Mouse (Mus musculus) left cerebral cortex, postnatal 10 days (tissue): Measurements from ENCODE around the gene March9. TPM values are rescaled to one million over a fixed set of nuclear protein-coding genes. Genes with fewer than 3 reads are reported as not detected.

Experiments
- DNase-seq, 2 experiments: peaks; one replicate each; pipeline ENCODE4 v3.0.0; 2021 to 2022; ENCODE audit warnings: low spot score in 2 of 2, mixed read lengths in 1 of 2; ENCODE audit errors: extremely low spot score in 1 of 2
- intact Hi-C: fragments of 180-260 bp; cut with DNase I; formaldehyde crosslinking; loops from one replicate; pipeline ENCODE4 v1.15.1; 2025
- total RNA-seq, 2 experiments: library from RNA; stranded (reverse); gene quantifications; 2 replicates each; pipeline ENCODE4 v1.2.3; 2021

The March9 gene
- total RNA-seq: 10 to 100 TPM; 49.6 to 49.8 TPM

- peak; percentile 71 to 86 for DNase-seq
- intact Hi-C loops: no loop called here
These were observed at the start of gene March9 for GRCm38 (mm10) chr10:127059968-127060916. March9 (minus strand) TSS chr10:127060184.

DNA sequence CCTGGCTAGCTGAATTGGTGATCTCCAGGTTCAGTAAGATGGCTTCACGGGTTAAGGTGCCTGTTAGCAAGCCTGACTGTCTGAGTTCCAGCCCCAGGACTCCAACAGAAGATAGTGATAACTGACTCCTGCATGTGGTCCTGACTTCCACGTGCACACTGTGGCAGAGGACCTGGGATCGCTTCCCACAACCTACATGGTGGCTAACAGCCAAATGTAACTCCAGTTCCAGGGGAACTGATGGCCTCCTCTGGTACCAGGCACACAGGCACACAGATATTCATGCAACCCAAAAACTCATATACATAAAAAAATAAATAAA is 48.2 kb upstream of the March9 start:
- no peak for DNase-seq
- intact Hi-C loops: no loop called here

DNA sequence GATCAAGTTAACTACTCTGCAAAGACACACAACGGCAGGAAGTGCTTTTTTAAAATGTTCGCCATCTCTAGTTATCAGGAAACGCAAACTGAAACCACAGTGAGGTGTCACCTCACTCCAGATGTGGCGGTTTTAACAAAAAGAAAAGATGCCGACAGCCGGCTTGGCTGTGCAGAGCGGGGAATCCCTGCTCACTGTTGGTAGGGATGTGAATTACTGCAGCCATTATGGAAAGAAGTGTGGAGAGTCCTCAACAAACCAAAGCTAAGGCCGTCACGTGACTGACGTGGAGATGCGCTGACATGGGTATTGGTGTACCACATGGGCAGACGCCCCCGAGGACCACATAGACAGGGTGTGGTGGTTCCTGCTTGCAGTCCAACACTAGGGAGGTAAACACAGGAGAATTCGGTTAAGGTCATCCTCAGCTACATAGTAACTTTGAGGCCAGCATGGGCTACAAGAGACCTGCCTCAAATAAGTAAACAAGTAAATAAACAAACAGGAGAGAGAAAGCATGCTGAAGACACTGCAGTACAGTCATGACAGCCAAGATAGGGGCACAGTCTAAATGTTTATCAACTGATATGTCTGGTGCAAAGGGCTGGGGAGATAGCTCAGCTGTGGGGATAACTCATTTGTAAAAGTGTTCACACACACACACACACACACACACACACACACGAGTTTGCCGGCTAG is 47.7 kb upstream of the March9 start:
- no peak for DNase-seq
- intact Hi-C loops: no loop called here

DNA sequence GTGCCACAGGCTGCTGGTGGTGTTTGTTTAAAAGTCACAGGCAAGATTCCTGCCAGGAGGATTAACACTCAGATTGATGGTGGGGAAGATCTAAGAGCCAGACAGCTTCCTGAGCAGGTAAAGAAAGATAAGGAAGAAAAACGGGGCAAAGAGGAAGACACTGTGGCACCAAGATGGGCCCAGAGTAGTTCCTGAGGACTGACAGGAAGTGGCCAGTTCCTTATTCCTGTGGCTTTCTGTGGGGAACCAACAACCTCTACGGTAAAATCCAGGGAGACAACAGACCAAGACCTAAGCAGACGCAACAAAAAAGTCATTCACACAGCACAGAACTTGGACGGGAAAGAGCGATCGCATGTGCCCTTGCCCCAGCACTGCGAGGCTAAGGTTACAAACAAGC is 43.6 kb upstream of the March9 start:
- intact Hi-C loops: no loop called here
- DNase-seq: no peak

DNA sequence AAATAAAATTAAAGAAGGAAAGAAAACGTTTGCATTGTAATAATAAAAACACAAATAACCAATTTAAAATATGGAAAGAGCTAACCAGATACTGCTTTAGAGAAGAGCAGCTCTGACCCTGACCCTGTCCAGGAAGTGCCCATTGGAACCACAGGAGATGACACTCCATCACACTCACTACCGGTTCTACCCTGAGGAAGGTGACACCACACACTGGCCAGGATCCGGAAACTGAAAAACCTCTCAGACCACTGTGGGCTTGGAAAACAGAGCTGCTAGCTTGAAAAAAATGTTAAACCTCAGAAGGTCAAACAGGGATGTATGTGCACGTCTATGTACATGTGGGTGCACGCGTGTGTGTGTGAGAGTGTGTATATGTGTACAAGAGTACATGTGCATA is 41.2 kb upstream of the March9 start:
- intact Hi-C loops: no loop called here
- DNase-seq: no peak

GRCm38 (mm10) chr10:127100414-127100813 is 40.4 kb upstream of the March9 start:
- no peak for DNase-seq
- intact Hi-C loops: no loop called here

DNA sequence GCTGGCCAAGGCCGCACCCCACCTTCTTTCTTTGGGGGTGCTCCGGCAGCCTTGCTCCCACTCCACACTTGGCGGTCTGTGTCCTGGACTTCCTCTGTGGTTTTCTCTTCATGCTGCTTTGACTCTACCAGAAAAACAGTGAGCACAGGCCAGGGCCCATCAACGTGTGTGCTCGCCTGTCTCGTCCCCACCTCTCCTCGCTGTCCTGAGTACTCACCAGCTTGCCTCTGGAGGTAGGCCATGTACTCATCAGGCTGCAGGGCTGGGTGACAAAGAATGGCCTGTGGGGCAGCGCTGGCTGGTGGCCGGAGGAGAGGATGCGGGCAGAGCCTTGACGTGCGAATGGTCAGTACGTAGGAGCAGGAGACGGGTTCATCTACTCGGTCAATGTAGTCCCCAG is 39.9 kb upstream of the March9 start:
- intact Hi-C loops: no loop called here
- peak in 1 of 2 experiments; percentile 18 for DNase-seq

GRCm38 (mm10) chr10:127099191-127099590 is 39.2 kb upstream of the March9 start:
- intact Hi-C loops: no loop called here
- no peak for DNase-seq

- intact Hi-C loops: no loop called here
- no peak for DNase-seq
These were observed 38.5 kb upstream of the March9 start for GRCm38 (mm10) chr10:127098514-127098913.

- peak in 1 of 2 experiments; percentile 50 for DNase-seq
- intact Hi-C loops: no loop called here
These were observed 34.4 kb upstream of the March9 start for GRCm38 (mm10) chr10:127094382-127094802.

DNA sequence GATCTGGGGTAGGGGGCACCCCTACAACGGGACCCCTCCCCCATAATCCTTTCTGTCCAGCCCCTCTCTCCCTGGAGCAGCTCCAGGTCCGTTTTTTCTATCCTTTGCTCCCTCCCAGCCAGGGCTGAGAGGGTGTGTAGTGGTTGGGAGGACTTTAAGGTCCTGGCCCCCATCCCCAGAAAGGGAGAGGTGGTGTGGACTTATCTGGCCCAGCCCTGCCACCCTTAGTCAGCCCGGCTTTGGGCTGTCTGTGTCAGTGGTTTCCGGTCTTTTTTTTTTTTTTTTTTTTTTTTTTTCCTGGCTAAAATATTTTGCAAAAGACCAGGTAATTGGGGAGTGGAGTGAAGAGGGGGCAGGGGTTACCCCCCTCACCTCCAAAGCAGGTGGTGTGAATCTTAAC is 32.8 kb upstream of the March9 start:
- intact Hi-C loops: no loop called here
- DNase-seq: no peak

GRCm38 (mm10) chr10:127091507-127092396 is 31.8 kb upstream of the March9 start:
- peak in 1 of 2 experiments; percentile 71 for DNase-seq
- intact Hi-C loops: no loop called here

- DNase-seq: peak in 1 of 2 experiments; percentile 73
- intact Hi-C loops: no loop called here
These were observed 30.8 kb upstream of the March9 start for GRCm38 (mm10) chr10:127090560-127091411.

DNA sequence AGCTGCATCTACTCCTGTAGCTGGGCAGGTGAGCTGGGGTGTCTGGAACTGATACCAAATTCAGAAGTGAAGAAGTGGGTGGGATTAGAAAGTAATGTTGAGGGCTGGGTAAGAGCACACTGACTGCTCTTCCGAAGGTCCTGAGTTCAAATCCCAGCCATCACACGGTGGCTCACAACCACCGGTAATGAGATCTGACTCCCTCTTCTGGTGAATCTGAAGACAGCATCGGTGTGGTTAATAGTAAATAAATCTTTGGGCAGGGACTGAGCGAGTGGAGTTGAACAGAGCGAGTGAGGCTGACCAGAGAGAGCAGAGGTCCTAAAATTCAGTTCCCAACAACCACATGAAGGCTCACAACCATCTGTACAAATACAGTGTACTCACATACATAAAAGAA is 25.6 kb upstream of the March9 start:
- intact Hi-C loops: no loop called here

GRCm38 (mm10) chr10:127085052-127085451 is 25.1 kb upstream of the March9 start:
- intact Hi-C loops: no loop called here
- no peak for DNase-seq

More for the DNA sequence above, 25.6 kb upstream of the March9 start:
- DNase-seq: no peak

DNA sequence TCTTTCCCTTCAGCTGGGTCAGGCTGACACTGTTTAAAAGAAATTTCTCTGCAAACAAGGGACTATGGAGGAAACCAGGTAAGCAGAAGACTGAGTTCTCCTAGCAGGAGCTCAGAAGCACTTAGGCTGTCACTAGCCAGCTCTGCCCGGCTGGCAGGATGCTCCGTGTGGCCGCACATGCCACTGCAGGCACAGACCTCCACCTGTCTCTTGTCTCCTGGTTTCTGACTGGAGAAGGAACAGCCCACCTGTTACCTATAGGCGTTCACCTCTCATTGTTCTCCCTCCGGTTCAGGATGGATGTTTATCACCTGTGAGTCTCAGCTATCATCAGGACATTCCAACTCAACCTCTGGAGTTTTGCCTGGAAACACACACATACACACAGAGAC is 23.9 kb upstream of the March9 start:
- intact Hi-C loops: no loop called here

DNA sequence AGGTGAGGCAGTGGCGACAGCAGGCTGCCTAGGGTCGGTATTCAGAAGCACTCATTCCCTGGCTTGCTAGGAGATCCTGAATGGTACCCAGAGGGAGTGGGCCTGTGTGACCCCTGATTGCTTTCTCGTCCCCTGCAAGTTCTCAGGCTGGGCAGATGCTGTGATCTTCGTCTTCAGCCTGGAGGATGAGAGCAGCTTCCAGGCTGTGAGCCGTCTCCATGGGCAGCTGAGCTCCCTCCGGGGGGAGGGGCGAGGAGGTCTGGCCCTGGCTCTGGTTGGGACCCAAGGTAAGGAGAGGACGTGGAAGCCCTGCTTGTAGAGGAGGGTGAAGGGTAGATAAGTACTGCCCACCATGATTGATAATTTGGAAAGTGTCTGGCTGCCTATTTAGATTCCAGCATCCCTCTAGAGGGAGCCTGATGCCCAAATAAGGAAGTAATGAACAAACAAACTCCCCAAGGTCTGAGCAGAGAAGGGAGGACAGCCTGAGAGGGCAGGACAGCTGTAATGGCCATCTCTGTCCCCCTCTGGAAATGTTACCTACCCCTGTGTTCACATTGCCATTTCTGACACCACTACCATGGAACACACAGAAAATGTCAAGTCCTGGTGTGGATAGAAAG is 23.4 kb upstream of the March9 start:
- DNase-seq: peak in 1 of 2 experiments; percentile 50
- intact Hi-C loops: no loop called here

More for the DNA sequence above, 23.9 kb upstream of the March9 start:
- DNase-seq: peak in 1 of 2 experiments; percentile 26
